Mouse (Mus musculus): Measurements from ENCODE around the gene Gm10570. TPM values are rescaled to one million over a fixed set of nuclear protein-coding genes. Genes with fewer than 3 reads are reported as not detected.

Gene Gm10570
- polyA plus RNA-seq, 1 experiment from 2014 or later: 1.4 TPM

- Histone ChIP-seq H3K9ac (no peak overlapping the region), H3K4me3 (no peak overlapping the region), H3K4me2 (no peak overlapping the region), H3K9me3 (no peaks in the 10 kb centered on the region), H3K27ac (no peak overlapping the region), H3K27me3 (replicated peaks) (no peaks in the 10 kb centered on the region), H3K4me1 (peaks cover 18% of the 10 kb centered on the region; the same call in 1 of the 2 replicates), H3K36me3 (replicated peaks) (peaks cover 13% of the 10 kb centered on the region)
- WGBS: 28% methylated on average over 24 of the region's 24 CpGs
- no peak; the same call in 1 of the 2 replicates for ATAC-seq (replicated peaks)
Measured at GRCm38 (mm10) chr4:130264698-130265349, 43.6 kb downstream of the Gm10570 start.

GRCm38 (mm10) chr4:130264131-130264530, 44.3 kb downstream of the Gm10570 start:
- H3K9ac ChIP-seq: no peak overlapping the region
- no peaks in the 10 kb centered on the region for H3K9me3 ChIP-seq
- H3K36me3 ChIP-seq (replicated peaks): peaks cover 15% of the 10 kb centered on the region
- H3K4me1 ChIP-seq: peaks cover 18% of the 10 kb centered on the region; the same call in 1 of the 2 replicates
- H3K4me3 ChIP-seq: no peak overlapping the region
- ATAC-seq (replicated peaks): no peak
- no peak overlapping the region for H3K27ac ChIP-seq
- H3K4me2 ChIP-seq: no peak overlapping the region
- H3K27me3 ChIP-seq (replicated peaks): no peaks in the 10 kb centered on the region
- WGBS: 13% methylated on average over 11 of the region's 11 CpGs

GRCm38 (mm10) chr4:130260406-130260805, 48.1 kb downstream of the Gm10570 start:
- H3K27me3 ChIP-seq (replicated peaks): no peaks in the 10 kb centered on the region
- H3K4me3 ChIP-seq: no peak overlapping the region
- ATAC-seq (replicated peaks): no peak
- H3K4me1 ChIP-seq: peaks cover 11% of the 10 kb centered on the region; the same call in 1 of the 2 replicates
- no peak overlapping the region for H3K4me2 ChIP-seq
- WGBS: 38% methylated on average over 5 of the region's 5 CpGs
- H3K36me3 ChIP-seq (replicated peaks): peaks cover 30% of the 10 kb centered on the region
- no peaks in the 10 kb centered on the region for H3K9me3 ChIP-seq
- H3K27ac ChIP-seq: no peak overlapping the region
- H3K9ac ChIP-seq: no peak overlapping the region

Other genes starting within 250 kb of the Gm10570 start
- 68.1 and 75.5 TPM in 2 replicates for gene Pef1, start 206.1 kb downstream of the Gm10570 start, polyA plus RNA-seq (2015; fragmentation: Nextera tagmentation; extraction: Ambion mirVana)
- gene Hcrtr1, start 169.3 kb downstream of the Gm10570 start, polyA plus RNA-seq (2015; fragmentation: Nextera tagmentation; extraction: Ambion mirVana): 3.3 and 3.6 TPM in 2 replicates
- gene Tinagl1, start 133.6 kb downstream of the Gm10570 start, polyA plus RNA-seq (2015; fragmentation: Nextera tagmentation; extraction: Ambion mirVana): 5.1 and 6.4 TPM in 2 replicates
- 0.06 and 0.08 TPM in 2 replicates for gene Gm853, start 86.3 kb downstream of the Gm10570 start, polyA plus RNA-seq (2015; fragmentation: Nextera tagmentation; extraction: Ambion mirVana)
- gene Serinc2, start 29.5 kb downstream of the Gm10570 start, polyA plus RNA-seq (2015; fragmentation: Nextera tagmentation; extraction: Ambion mirVana): 42.9 and 50.3 TPM in 2 replicates
- gene Fabp3, start 79 bp downstream of the Gm10570 start, polyA plus RNA-seq (2015; fragmentation: Nextera tagmentation; extraction: Ambion mirVana): 216 and 230 TPM in 2 replicates
- 83.5 and 84.1 TPM in 2 replicates for gene Zcchc17, start 51.3 kb upstream of the Gm10570 start, polyA plus RNA-seq (2015; fragmentation: Nextera tagmentation; extraction: Ambion mirVana)
- gene Snrnp40, start 51.5 kb upstream of the Gm10570 start, polyA plus RNA-seq (2015; fragmentation: Nextera tagmentation; extraction: Ambion mirVana): 106 and 110 TPM in 2 replicates